Mouse (Mus musculus): ENCODE data around the gene Mthfsd. TPM values are rescaled to one million over a fixed set of nuclear protein-coding genes. Genes with fewer than 3 reads are reported as not detected.

Gene Mthfsd
- polyA plus RNA-seq, 1 experiment from 2014 or later = 48.9 TPM

- Histone ChIP-seq H3K27me3 (replicated peaks; ENCODE audit: control insufficient read depth, insufficient read depth, low read length) (peaks cover 72% of the 10 kb centered on the region), H3K9ac (ENCODE audit: low read depth, low read length) (peak overlapping the region; percentile 86)
These were observed 28.2 kb downstream of the Mthfsd start for GRCm38 (mm10) chr8:121079944-121080343.

GRCm38 (mm10) chr8:121079201-121079600 lies 29.0 kb downstream of the Mthfsd start:
- Histone ChIP-seq H3K4me3 (ENCODE audit: low read length) (peak overlapping the region; percentile 62), H3K9ac (ENCODE audit: low read depth, low read length) (peak overlapping the region; percentile 86), H3K27me3 (replicated peaks; ENCODE audit: control insufficient read depth, insufficient read depth, low read length) (peaks cover 65% of the 10 kb centered on the region), H3K9me3 (ENCODE audit: control insufficient read depth, low read length) (no peaks in the 10 kb centered on the region), H3K4me2 (ENCODE audit: low read depth, low read length) (peak overlapping the region; percentile 77), H3K36me3 (ENCODE audit: control insufficient read depth, insufficient read depth, low read length) (no peaks in the 10 kb centered on the region), H3K4me1 (ENCODE audit: control insufficient read depth, insufficient read depth, low read length) (peaks cover 4% of the 10 kb centered on the region), H3K27ac (ENCODE audit: low read length) (peak overlapping the region; percentile 73)
- WGBS = 7% methylated on average over 7 of the region's 7 CpGs
- no peak for ATAC-seq

More at GRCm38 (mm10) chr8:121079944-121080343, 28.2 kb downstream of the Mthfsd start:
- Histone ChIP-seq H3K4me2 (ENCODE audit: low read depth, low read length) (peak overlapping the region; percentile 77), H3K36me3 (ENCODE audit: control insufficient read depth, insufficient read depth, low read length) (no peaks in the 10 kb centered on the region), H3K4me3 (ENCODE audit: low read length) (peak overlapping the region; percentile 62), H3K9me3 (ENCODE audit: control insufficient read depth, low read length) (no peaks in the 10 kb centered on the region), H3K27ac (ENCODE audit: low read length) (peak overlapping the region; percentile 95), H3K4me1 (ENCODE audit: control insufficient read depth, insufficient read depth, low read length) (peaks cover 4% of the 10 kb centered on the region)
- ATAC-seq = no peak
- WGBS = 11% methylated on average over 12 of the region's 12 CpGs

- no peaks in the 10 kb centered on the region for H3K9me3 ChIP-seq (ENCODE audit: control insufficient read depth, low read length)
- ATAC-seq = no peak
- peaks cover 5% of the 10 kb centered on the region for H3K4me1 ChIP-seq (ENCODE audit: control insufficient read depth, insufficient read depth, low read length)
- peak overlapping the region; percentile 86 for H3K9ac ChIP-seq (ENCODE audit: low read depth, low read length)
- H3K27ac ChIP-seq (ENCODE audit: low read length) = peak overlapping the region; percentile 73
- no peaks in the 10 kb centered on the region for H3K36me3 ChIP-seq (ENCODE audit: control insufficient read depth, insufficient read depth, low read length)
- peak overlapping the region; percentile 62 for H3K4me3 ChIP-seq (ENCODE audit: low read length)
- 11% methylated on average over 14 of the region's 14 CpGs for WGBS
- H3K27me3 ChIP-seq (replicated peaks; ENCODE audit: control insufficient read depth, insufficient read depth, low read length) = peaks cover 63% of the 10 kb centered on the region
- peak overlapping the region; percentile 77 for H3K4me2 ChIP-seq (ENCODE audit: low read depth, low read length)
These were observed 29.5 kb downstream of the Mthfsd start for GRCm38 (mm10) chr8:121078721-121079120.

- Histone ChIP-seq H3K4me3 (ENCODE audit: low read length) (no peak overlapping the region), H3K27ac (ENCODE audit: low read length) (peak overlapping the region; percentile 38; the same call in 1 of the 2 replicates), H3K9ac (ENCODE audit: low read depth, low read length) (peak overlapping the region; percentile 46), H3K27me3 (replicated peaks; ENCODE audit: control insufficient read depth, insufficient read depth, low read length) (peaks cover 53% of the 10 kb centered on the region), H3K9me3 (ENCODE audit: control insufficient read depth, low read length) (no peaks in the 10 kb centered on the region), H3K36me3 (ENCODE audit: control insufficient read depth, insufficient read depth, low read length) (no peaks in the 10 kb centered on the region), H3K4me2 (ENCODE audit: low read depth, low read length) (peak overlapping the region; percentile 39; the same call in 1 of the 2 replicates), H3K4me1 (ENCODE audit: control insufficient read depth, insufficient read depth, low read length) (peaks cover 8% of the 10 kb centered on the region)
- ATAC-seq = no peak
- whole genome bisulfite sequencing = 28% methylated on average over 7 of the region's 7 CpGs
These were observed 31.6 kb downstream of the Mthfsd start for GRCm38 (mm10) chr8:121076555-121076954.

- Histone ChIP-seq H3K27ac (ENCODE audit: low read length) (peak overlapping the region; percentile 47), H3K27me3 (replicated peaks; ENCODE audit: control insufficient read depth, insufficient read depth, low read length) (peaks cover 49% of the 10 kb centered on the region)
- 14% methylated on average over 13 of the region's 13 CpGs for WGBS
These were observed 32.3 kb downstream of the Mthfsd start for GRCm38 (mm10) chr8:121075936-121076335.

GRCm38 (mm10) chr8:121074848-121075145 lies 33.4 kb downstream of the Mthfsd start:
- Histone ChIP-seq H3K4me2 (ENCODE audit: low read depth, low read length) (peak overlapping the region; percentile 72), H3K9me3 (ENCODE audit: control insufficient read depth, low read length) (no peaks in the 10 kb centered on the region), H3K4me1 (ENCODE audit: control insufficient read depth, insufficient read depth, low read length) (peaks cover 23% of the 10 kb centered on the region), H3K4me3 (ENCODE audit: low read length) (peak overlapping the region; percentile 42), H3K36me3 (ENCODE audit: control insufficient read depth, insufficient read depth, low read length) (no peaks in the 10 kb centered on the region), H3K9ac (ENCODE audit: low read depth, low read length) (peak overlapping the region; percentile 74), H3K27me3 (replicated peaks; ENCODE audit: control insufficient read depth, insufficient read depth, low read length) (peaks cover 43% of the 10 kb centered on the region), H3K27ac (ENCODE audit: low read length) (peak overlapping the region; percentile 88)
- no peak for ATAC-seq
- 5% methylated on average over 10 of the region's 10 CpGs for WGBS

More at GRCm38 (mm10) chr8:121075936-121076335, 32.3 kb downstream of the Mthfsd start:
- Histone ChIP-seq H3K9ac (ENCODE audit: low read depth, low read length) (peak overlapping the region; percentile 74), H3K4me2 (ENCODE audit: low read depth, low read length) (peak overlapping the region; percentile 39), H3K36me3 (ENCODE audit: control insufficient read depth, insufficient read depth, low read length) (no peaks in the 10 kb centered on the region), H3K4me3 (ENCODE audit: low read length) (peak overlapping the region; percentile 20), H3K4me1 (ENCODE audit: control insufficient read depth, insufficient read depth, low read length) (peaks cover 12% of the 10 kb centered on the region), H3K9me3 (ENCODE audit: control insufficient read depth, low read length) (no peaks in the 10 kb centered on the region)
- no peak for ATAC-seq

GRCm38 (mm10) chr8:121074108-121074847 lies 33.9 kb downstream of the Mthfsd start:
- Histone ChIP-seq H3K9ac (ENCODE audit: low read depth, low read length) (peak overlapping the region; percentile 74), H3K4me3 (ENCODE audit: low read length) (peak overlapping the region; percentile 42), H3K4me2 (ENCODE audit: low read depth, low read length) (peak overlapping the region; percentile 72), H3K4me1 (ENCODE audit: control insufficient read depth, insufficient read depth, low read length) (peaks cover 26% of the 10 kb centered on the region), H3K27ac (ENCODE audit: low read length) (peak overlapping the region; percentile 88), H3K27me3 (replicated peaks; ENCODE audit: control insufficient read depth, insufficient read depth, low read length) (peaks cover 39% of the 10 kb centered on the region), H3K9me3 (ENCODE audit: control insufficient read depth, low read length) (no peaks in the 10 kb centered on the region), H3K36me3 (ENCODE audit: control insufficient read depth, insufficient read depth, low read length) (no peaks in the 10 kb centered on the region)
- WGBS = 7% methylated on average over 15 of the region's 15 CpGs
- ATAC-seq = no peak

GRCm38 (mm10) chr8:121073174-121074107 lies 34.8 kb downstream of the Mthfsd start:
- H3K4me2 ChIP-seq (ENCODE audit: low read depth, low read length) = peak overlapping the region; percentile 72
- ATAC-seq = peak; percentile 52
- no peaks in the 10 kb centered on the region for H3K9me3 ChIP-seq (ENCODE audit: control insufficient read depth, low read length)
- peaks cover 26% of the 10 kb centered on the region for H3K4me1 ChIP-seq (ENCODE audit: control insufficient read depth, insufficient read depth, low read length)
- H3K9ac ChIP-seq (ENCODE audit: low read depth, low read length) = peak overlapping the region; percentile 74
- WGBS = 4% methylated on average over 48 of the region's 48 CpGs
- peak overlapping the region; percentile 88 for H3K27ac ChIP-seq (ENCODE audit: low read length)
- H3K36me3 ChIP-seq (ENCODE audit: control insufficient read depth, insufficient read depth, low read length) = no peaks in the 10 kb centered on the region
- H3K27me3 ChIP-seq (replicated peaks; ENCODE audit: control insufficient read depth, insufficient read depth, low read length) = peaks cover 34% of the 10 kb centered on the region
- peak overlapping the region; percentile 42 for H3K4me3 ChIP-seq (ENCODE audit: low read length)
